Mouse (Mus musculus) kidney, adult 8-10 months (tissue): ENCODE data around the gene Usp32.
A peak's percentile ranks its signal among the peaks of the same experiment; 100 is the strongest.

Experiments
- DNase-seq, 2 experiments: peaks; one replicate each; pipeline ENCODE4 v3.0.0; 2022

The Usp32 gene

GRCm38 (mm10) chr11:84978113-84978512, 161.8 kb downstream of the Usp32 start:
- peak in 1 of 2 experiments; percentile 75 for DNase-seq

- no peak for DNase-seq
Observed at GRCm38 (mm10) chr11:84977385-84977952, 162.5 kb downstream of the Usp32 start.

- DNase-seq = no peak
Observed at GRCm38 (mm10) chr11:84976706-84977105, 163.3 kb downstream of the Usp32 start.

GRCm38 (mm10) chr11:84974582-84974981, 165.4 kb downstream of the Usp32 start:
- DNase-seq = no peak

GRCm38 (mm10) chr11:84973661-84974060, 166.3 kb downstream of the Usp32 start:
- no peak for DNase-seq

- DNase-seq = peak in 1 of 2 experiments; percentile 45
Observed at GRCm38 (mm10) chr11:84972067-84972466, 167.9 kb downstream of the Usp32 start.

- DNase-seq = peak; percentile 79 to 87
Observed at GRCm38 (mm10) chr11:84968775-84969174, 171.2 kb downstream of the Usp32 start.

GRCm38 (mm10) chr11:84968309-84968708, 171.7 kb downstream of the Usp32 start:
- no peak for DNase-seq

GRCm38 (mm10) chr11:84967113-84967512, 172.8 kb downstream of the Usp32 start:
- no peak for DNase-seq

- DNase-seq = no peak
Observed at GRCm38 (mm10) chr11:84966696-84967095, 173.3 kb downstream of the Usp32 start.

- DNase-seq = peak; percentile 46 to 56
Observed at GRCm38 (mm10) chr11:84963556-84963955, 176.4 kb downstream of the Usp32 start.

GRCm38 (mm10) chr11:84962536-84962935, 177.4 kb downstream of the Usp32 start:
- DNase-seq = no peak

- no peak for DNase-seq
Observed at GRCm38 (mm10) chr11:84961571-84961970, 178.4 kb downstream of the Usp32 start.

GRCm38 (mm10) chr11:84960780-84961179, 179.2 kb downstream of the Usp32 start:
- no peak for DNase-seq

GRCm38 (mm10) chr11:84960291-84960690, 179.7 kb downstream of the Usp32 start:
- no peak for DNase-seq

- peak; percentile 85 to 86 for DNase-seq
Observed at GRCm38 (mm10) chr11:84959701-84960181, 180.2 kb downstream of the Usp32 start.

- DNase-seq = peak; percentile 51 to 71
Observed at GRCm38 (mm10) chr11:84959181-84959580, 180.8 kb downstream of the Usp32 start.

GRCm38 (mm10) chr11:84958271-84958630, 181.7 kb downstream of the Usp32 start:
- DNase-seq = peak; percentile 52 to 71

GRCm38 (mm10) chr11:84957591-84958270, 182.2 kb downstream of the Usp32 start, which contains the start of gene Car4:
Gene Car4 (plus strand): TSS chr11:84957786.
- DNase-seq = peak; percentile 45 to 58

- DNase-seq = no peak
Observed at GRCm38 (mm10) chr11:84957171-84957570, 182.8 kb downstream of the Usp32 start.

- no peak for DNase-seq
Observed at GRCm38 (mm10) chr11:84956400-84956799, 183.6 kb downstream of the Usp32 start.

GRCm38 (mm10) chr11:84952611-84953010, 187.3 kb downstream of the Usp32 start:
- no peak for DNase-seq

GRCm38 (mm10) chr11:84948526-84948925, 191.4 kb downstream of the Usp32 start:
- DNase-seq = peak; percentile 79 to 81

- DNase-seq = no peak
Observed at GRCm38 (mm10) chr11:84948114-84948513, 191.8 kb downstream of the Usp32 start.
